Mouse (Mus musculus) Patski (cell line): ENCODE measurements around the gene Spata31d1c. TPM values are rescaled to one million over a fixed set of nuclear protein-coding genes. Genes with fewer than 3 reads are reported as not detected.

ENCODE experiments used
- ATAC-seq: fragments of 100-300 bp; one replicate; pipeline ENCODE4 v1.8.0; 2021
- CTCF ChIA-PET: fragments of 350-600 bp; sonication (Branson Sonifier 250); formaldehyde crosslinking; loops from one replicate; lab custom pipeline; 2022; ENCODE audit warnings: inconsistent platforms; lab: Charles Lee
- POLR2A ChIA-PET: fragments of 350-600 bp; sonication (Branson Sonifier 250); formaldehyde crosslinking; loops from one replicate; lab custom pipeline; 2022; ENCODE audit warnings: antibody characterized with exemption, inconsistent platforms; lab: Charles Lee
- DNase-seq: peaks from one replicate; pipeline ENCODE4 v3.0.0-alpha.2; 2011; ENCODE audit warnings: low read depth, low spot score
- H3K27me3 ChIP-seq: fragments of 371-371 bp; one replicate; pipeline ENCODE4 v1.5.1; 2021
- CTCF ChIP-seq: fragments of 100-300 bp; IDR thresholded peaks from one replicate; pipeline ENCODE4 v1.5.1; 2021
- in situ Hi-C: fragments of 300-500 bp; cut with MboI; formaldehyde crosslinking; loops from 3 replicates; pipeline ENCODE4 v1.11.1; 2018; ENCODE audit warnings: low pct_unique_long_range_greater_than_20kb, mixed read lengths
- polyA plus RNA-seq: library from polyadenylated mRNA; unstranded; gene quantifications from one replicate; pipeline ENCODE4 v1.2.3, GENCODE M21; 2021

The Spata31d1c gene
- not detected for polyA plus RNA-seq

DNA sequence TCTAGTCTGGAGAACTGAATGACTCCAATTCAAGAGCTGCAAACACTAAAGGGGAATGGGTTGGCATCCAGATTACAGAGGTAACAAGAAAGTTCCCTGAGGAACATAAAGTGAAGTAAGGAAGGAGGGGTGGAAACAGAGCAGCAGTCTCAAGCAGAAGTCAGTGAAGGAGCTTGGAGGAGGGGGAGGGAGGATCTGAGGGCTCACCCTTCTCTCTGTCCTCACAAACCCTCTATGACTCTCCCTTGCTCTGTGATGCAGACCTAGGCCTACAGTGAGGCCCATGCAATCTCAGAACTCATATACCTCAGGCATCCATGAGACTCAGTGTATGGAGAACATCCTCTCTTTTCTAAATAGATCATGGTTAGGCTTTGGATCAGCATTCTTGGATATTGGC is at the start of gene Spata31d1c:
TSS of gene Spata31d1c (plus strand) at position 301 of the 400 bp plus-strand sequence.
- in situ Hi-C loops, result loop anchor here (10.0 kb wide), 1 partner anchor 92 kb away; no protein-coding TSS in a partner anchor
- POLR2A ChIA-PET, result no interaction called here

GRCm38 (mm10) chr13:64988828-64989227 is 44.0 kb upstream of the Spata31d1c start:
- ChIA-PET CTCF (no interaction called here), POLR2A (no interaction called here)
- DNase-seq (no peak), ATAC-seq (no peak)
- in situ Hi-C loops, result no loop called here
- no peaks in the 10 kb centered on the region for H3K27me3 ChIP-seq
- no peak for TF ChIP-seq CTCF

More for the DNA sequence above, at the start of gene Spata31d1c:
- TF ChIP-seq CTCF, result no peak
- H3K27me3 ChIP-seq, result no peaks in the 10 kb centered on the region
- CTCF ChIA-PET, result no interaction called here
- ATAC-seq (no peak), DNase-seq (no peak)

DNA sequence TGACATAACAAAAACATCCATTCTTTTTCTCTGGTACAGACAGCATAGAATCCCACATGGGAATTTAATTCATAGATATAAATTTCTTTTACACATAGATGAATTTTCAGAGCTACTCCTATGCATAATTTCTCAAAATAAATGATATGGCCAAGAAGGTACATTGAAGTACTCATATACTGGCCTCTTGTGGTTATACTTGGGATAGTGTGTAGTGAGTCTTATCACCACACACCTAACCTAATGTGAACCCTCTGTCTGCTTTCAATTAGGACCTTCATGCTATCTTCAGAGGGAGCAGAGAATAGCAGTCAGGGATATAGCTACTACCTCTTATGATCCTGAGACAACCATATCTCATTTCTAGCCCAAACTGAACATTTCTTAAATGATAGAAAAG is 27.4 kb upstream of the Spata31d1c start:
- DNase-seq, result no peak
- in situ Hi-C loops, result no loop called here
- POLR2A ChIA-PET, result no interaction called here
- H3K27me3 ChIP-seq, result no peaks in the 10 kb centered on the region
- no peak for ATAC-seq
- no peak for TF ChIP-seq CTCF
- CTCF ChIA-PET, result no interaction called here

- ChIA-PET CTCF (no interaction called here), POLR2A (no interaction called here)
- ATAC-seq, result no peak
- DNase-seq, result no peak
- H3K27me3 ChIP-seq, result no peaks in the 10 kb centered on the region
- TF ChIP-seq CTCF, result no peak
- in situ Hi-C loops, result no loop called here
These were observed 26.1 kb upstream of the Spata31d1c start for GRCm38 (mm10) chr13:65006760-65007159.

GRCm38 (mm10) chr13:65007971-65008370 is 24.9 kb upstream of the Spata31d1c start:
- in situ Hi-C loops, result no loop called here
- CTCF ChIA-PET, result no interaction called here
- ATAC-seq, result no peak
- no peaks in the 10 kb centered on the region for H3K27me3 ChIP-seq
- POLR2A ChIA-PET, result no interaction called here
- no peak for DNase-seq
- no peak for TF ChIP-seq CTCF

DNA sequence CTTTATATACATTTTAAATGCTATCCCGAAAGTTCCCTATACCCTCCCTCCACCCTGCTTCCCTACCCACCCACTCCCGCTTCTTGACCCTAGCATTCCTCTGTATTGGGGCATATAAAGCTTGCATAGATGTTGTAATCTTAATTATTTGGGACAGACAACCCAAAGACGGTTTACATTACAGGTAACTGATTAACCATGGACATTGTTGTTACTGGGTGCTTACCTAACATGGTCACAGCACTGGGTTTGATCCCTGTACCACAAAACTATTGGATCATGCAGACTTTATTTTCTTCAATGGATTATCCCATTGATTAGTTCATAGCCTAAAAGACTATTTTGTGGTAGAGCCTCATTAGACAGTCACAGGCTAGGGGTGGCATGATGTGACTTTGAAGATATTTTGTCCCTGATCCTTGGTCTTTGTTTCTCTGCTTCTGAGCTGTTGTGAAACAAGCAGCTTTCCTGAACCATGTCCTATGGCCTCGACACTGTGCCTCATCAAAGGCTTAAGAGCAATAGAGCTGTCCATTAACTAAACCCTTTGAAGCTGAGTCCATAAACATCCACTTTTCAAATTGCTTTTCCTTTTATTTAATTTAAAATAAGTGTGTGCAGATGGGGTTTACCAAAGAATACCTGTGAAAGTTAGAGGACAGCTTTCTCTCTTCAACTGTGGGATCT is 21.7 kb upstream of the Spata31d1c start:
- DNase-seq (no peak), ATAC-seq (no peak)
- TF ChIP-seq CTCF, result no peak
- ChIA-PET POLR2A (no interaction called here), CTCF (no interaction called here)
- in situ Hi-C loops, result no loop called here
- H3K27me3 ChIP-seq, result no peaks in the 10 kb centered on the region

DNA sequence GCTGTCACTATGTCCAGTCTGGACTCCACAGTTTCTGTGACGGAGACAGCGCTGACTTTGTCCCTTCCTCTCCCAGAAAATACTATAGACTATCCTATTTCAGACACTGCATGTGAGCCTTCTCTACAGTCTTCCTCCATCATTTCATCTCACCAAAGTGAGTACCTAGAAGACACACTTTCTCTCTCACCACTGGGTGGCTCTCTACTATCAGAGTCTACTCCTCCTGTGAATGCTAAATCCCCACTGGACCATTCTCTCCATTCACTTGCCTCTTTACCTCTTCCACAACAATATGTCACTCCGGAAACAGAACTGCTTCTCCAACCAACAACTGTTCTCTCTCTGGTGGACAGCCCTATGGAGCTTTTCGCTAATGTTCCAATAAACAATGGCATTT is 2.2 kb downstream of the Spata31d1c start:
- ATAC-seq (no peak), DNase-seq (no peak)
- in situ Hi-C loops, result loop anchor here (10.0 kb wide), 1 partner anchor 90 kb away; no protein-coding TSS in a partner anchor
- peak; percentile 44 for TF ChIP-seq CTCF
- CTCF ChIA-PET, result no interaction called here
- peaks cover 7% of the 10 kb centered on the region for H3K27me3 ChIP-seq
- POLR2A ChIA-PET, result no interaction called here

- in situ Hi-C loops, result no loop called here
- ChIA-PET CTCF (no interaction called here), POLR2A (no interaction called here)
- no peak for TF ChIP-seq CTCF
- no peaks in the 10 kb centered on the region for H3K27me3 ChIP-seq
- ATAC-seq, result no peak
- DNase-seq, result no peak
These were observed 19.8 kb downstream of the Spata31d1c start, which contains the start of gene Prss47 for GRCm38 (mm10) chr13:65052660-65053059. Gene Prss47, minus strand, starts transcription at chr13:65052760.

DNA sequence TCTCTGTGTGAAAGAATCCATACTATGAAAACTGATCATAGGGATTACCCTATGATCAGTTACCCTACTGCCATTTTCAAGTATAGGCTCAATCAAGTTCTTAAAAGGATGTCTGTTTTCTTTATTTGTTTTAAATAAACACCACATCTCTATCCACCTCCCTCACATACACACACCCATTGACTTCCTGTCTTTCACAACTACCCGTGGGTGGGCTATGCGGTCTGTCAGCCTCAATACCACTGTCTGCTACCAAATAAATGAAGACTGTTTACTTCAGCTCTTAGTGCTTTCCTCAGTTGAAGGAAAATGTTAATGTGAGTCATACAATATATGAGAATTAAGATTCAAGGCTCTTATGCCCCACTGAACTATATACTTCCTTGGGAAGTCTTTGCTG is 37.1 kb downstream of the Spata31d1c start:
- CTCF ChIA-PET, result no interaction called here
- no peak for DNase-seq
- ATAC-seq, result no peak
- no peaks in the 10 kb centered on the region for H3K27me3 ChIP-seq
- in situ Hi-C loops, result no loop called here
- POLR2A ChIA-PET, result interaction anchor here (0.7 kb wide), 1 partner anchor 70 kb away, joined by 3 read pairs; no protein-coding TSS in a partner anchor
- TF ChIP-seq CTCF, result no peak

Other genes with a start within 250 kb of the Spata31d1c start
- not detected for gene Cntnap3, start 129.1 kb upstream of the Spata31d1c start, polyA plus RNA-seq
- not detected for gene Spata31, start 115.7 kb upstream of the Spata31d1c start, polyA plus RNA-seq
- gene Prss47, start 19.7 kb downstream of the Spata31d1c start, polyA plus RNA-seq, result not detected
- 33.1 TPM for gene Mfsd14b, start 79.9 kb downstream of the Spata31d1c start, polyA plus RNA-seq
- not detected for gene Olfr465-ps1, start 105.0 kb downstream of the Spata31d1c start, polyA plus RNA-seq
- gene Olfr466, start 117.2 kb downstream of the Spata31d1c start, polyA plus RNA-seq, result not detected
- gene Nlrp4f, start 172.9 kb downstream of the Spata31d1c start, polyA plus RNA-seq, result not detected
- gene Gm10775, start 226.5 kb downstream of the Spata31d1c start, polyA plus RNA-seq, result not detected
- 26.6 TPM for gene Zfp369, start 245.8 kb downstream of the Spata31d1c start, polyA plus RNA-seq